Mouse (Mus musculus) yolk sac, embryonic 10.5 days (tissue): ENCODE measurements around the gene Sh2d4b.
A peak's percentile ranks its signal among the peaks of the same experiment; 100 is the strongest.

Experiments used
- DNase-seq: peaks from one replicate; pipeline ENCODE4 v3.0.0-alpha.2; 2017; ENCODE audit warnings: low spot score

The Sh2d4b gene

GRCm38 (mm10) chr14:40893196-40893595 is at the start of gene Sh2d4b:
Gene Sh2d4b, minus strand, starts transcription at chr14:40893266.
- DNase-seq = peak; percentile 2

GRCm38 (mm10) chr14:40942429-40942828 is 49.4 kb upstream of the Sh2d4b start:
- DNase-seq = no peak

- DNase-seq = no peak
Observed at GRCm38 (mm10) chr14:40938380-40938987, 45.4 kb upstream of the Sh2d4b start.

GRCm38 (mm10) chr14:40937052-40937451 is 44.0 kb upstream of the Sh2d4b start:
- DNase-seq = no peak

GRCm38 (mm10) chr14:40935481-40935880 is 42.4 kb upstream of the Sh2d4b start:
- DNase-seq = no peak

- DNase-seq = no peak
Observed at GRCm38 (mm10) chr14:40935054-40935453, 42.0 kb upstream of the Sh2d4b start.

GRCm38 (mm10) chr14:40933328-40933727 is 40.3 kb upstream of the Sh2d4b start:
- no peak for DNase-seq

- DNase-seq = no peak
Observed at GRCm38 (mm10) chr14:40932225-40932624, 39.2 kb upstream of the Sh2d4b start.

- peak; percentile 53 for DNase-seq
Observed at GRCm38 (mm10) chr14:40931115-40931829, 38.2 kb upstream of the Sh2d4b start.

GRCm38 (mm10) chr14:40929943-40930342 is 36.9 kb upstream of the Sh2d4b start:
- DNase-seq = no peak

GRCm38 (mm10) chr14:40928897-40929296 is 35.8 kb upstream of the Sh2d4b start:
- DNase-seq = no peak

- no peak for DNase-seq
Observed at GRCm38 (mm10) chr14:40927041-40927440, 34.0 kb upstream of the Sh2d4b start.

GRCm38 (mm10) chr14:40924378-40925113 is 31.5 kb upstream of the Sh2d4b start:
- DNase-seq = peak; percentile 56

- DNase-seq = no peak
Observed at GRCm38 (mm10) chr14:40921241-40921640, 28.2 kb upstream of the Sh2d4b start.

- DNase-seq = no peak
Observed at GRCm38 (mm10) chr14:40919521-40919920, 26.5 kb upstream of the Sh2d4b start.

- DNase-seq = peak; percentile 64
Observed at GRCm38 (mm10) chr14:40918477-40918876, 25.4 kb upstream of the Sh2d4b start.

GRCm38 (mm10) chr14:40917632-40918031 is 24.6 kb upstream of the Sh2d4b start:
- peak; percentile 84 for DNase-seq

- DNase-seq = no peak
Observed at GRCm38 (mm10) chr14:40916667-40917066, 23.6 kb upstream of the Sh2d4b start.

- no peak for DNase-seq
Observed at GRCm38 (mm10) chr14:40915838-40916237, 22.8 kb upstream of the Sh2d4b start.

GRCm38 (mm10) chr14:40914701-40915100 is 21.6 kb upstream of the Sh2d4b start:
- DNase-seq = no peak

- DNase-seq = no peak
Observed at GRCm38 (mm10) chr14:40913709-40914108, 20.6 kb upstream of the Sh2d4b start.

GRCm38 (mm10) chr14:40911529-40911928 is 18.5 kb upstream of the Sh2d4b start:
- DNase-seq = no peak

GRCm38 (mm10) chr14:40908763-40909162 is 15.7 kb upstream of the Sh2d4b start:
- no peak for DNase-seq
